Mouse (Mus musculus) T-cell, adult 2 months (primary cell): ENCODE results near the gene Gm8890.
"Not testable (repeated sequence)": the region's sequence is repeated elsewhere in the genome, so short reads cannot be mapped to it uniquely, and the experiment has no call there.

ENCODE experiments used
- DNase-seq: peaks from one replicate; pipeline ENCODE4 v3.0.0; 2022; ENCODE audit warnings: low spot score

Gene Gm8890

DNA sequence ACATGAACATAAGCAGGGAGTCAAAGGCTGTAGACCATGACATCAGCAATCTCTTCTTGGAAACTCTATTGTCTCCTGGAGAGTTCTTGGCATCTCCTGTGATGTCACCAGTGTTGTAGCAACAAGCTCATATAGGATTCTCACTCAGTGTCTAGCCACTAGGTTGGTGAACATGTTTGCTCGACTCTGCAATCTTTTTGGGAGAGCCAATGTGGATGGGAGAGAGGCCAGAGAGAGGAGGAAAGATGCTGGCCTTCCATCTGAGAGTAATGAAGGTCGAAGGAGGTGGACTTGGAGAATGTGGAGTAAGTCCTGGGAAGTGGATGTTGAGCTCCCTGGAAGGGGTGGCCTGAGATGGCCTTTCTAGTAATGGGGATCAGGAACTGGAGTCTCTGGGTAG is at the start of gene Gm8890:
Gene Gm8890, plus strand, starts transcription at position 301 of the 400 bp plus-strand sequence.
- DNase-seq, result not testable (repeated sequence)

- DNase-seq, result not testable (repeated sequence)
Measured at GRCm38 (mm10) chr5:11256221-11256620, 388 bp downstream of the Gm8890 start.
